ENCODE assay signal across 11 mouse cellular contexts in the genomic region with DNA sequence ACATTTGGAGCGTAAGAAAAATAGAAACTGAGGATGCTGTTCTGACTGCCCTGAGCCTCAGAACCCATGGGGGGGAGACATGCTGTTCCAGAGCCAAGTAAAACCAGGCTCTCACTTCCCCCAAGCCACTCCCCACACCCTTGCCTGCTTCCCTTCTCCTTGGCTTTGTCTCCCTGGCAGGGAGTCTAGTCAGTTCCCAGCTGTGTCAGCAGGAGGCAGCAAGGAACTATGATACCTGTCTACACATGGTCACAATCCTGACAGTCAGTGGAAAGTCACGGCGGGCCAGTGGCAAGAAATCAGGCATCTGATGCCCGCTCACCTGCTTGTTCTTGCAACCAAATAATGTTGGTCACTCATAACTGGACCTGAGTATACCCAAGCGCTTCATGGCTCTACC. TPM values are rescaled to one million over a fixed set of nuclear protein-coding genes. Genes with fewer than 3 reads are reported as not detected.
DNase-seq lines count a peak whose midpoint lies in the region; ATAC-seq and TF ChIP-seq lines count a peak whose summit lies in the region.
"Had no signal": no experiment of that assay in that cellular context is flagged by ENCODE, and none has a peak within 500 bp of the region (broad histone marks: within the 10 kb centered on the region; RNA-seq: fewer than 3 reads in every experiment).

No protein-coding gene starts in this region.

- no peak for DNase-seq in lung, adult 2 months
- no peak for DNase-seq in lung, postnatal 14 days
- peak; percentile 82 for DNase-seq in ZHBTc4 (ENCODE audit: low read depth, low spot score)
- DNase-seq in kidney, adult 18-20 months: peak; percentile 60
- peak; percentile 38 for DNase-seq in lung, postnatal 10 days
- no peak for DNase-seq in frontal cortex, postnatal 10 days (ENCODE audit: low spot score in 2 of 2)
- DNase-seq in right cerebral cortex, postnatal 4 days: no peak
- DNase-seq: right cerebral cortex, postnatal 25 days had no signal

- no peak for ATAC-seq in erythroid progenitor cell, adult 5-6 weeks (replicated peaks; ENCODE audit: low FRiP score, poor library complexity, severe bottlenecking)
- ATAC-seq: forebrain, embryonic 14.5 days; midbrain, embryonic 16.5 days had no signal

- H3K4me1 ChIP-seq in lung, adult 2 months (ENCODE audit: control insufficient read depth, insufficient read depth, low read length): no peaks in the 10 kb centered on the region

- 55% methylated on average over 5 of the region's 5 CpGs for WGBS in lung, adult 2 months

- no peak overlapping the region for H3K4me3 ChIP-seq in lung, adult 2 months (replicated peaks; ENCODE audit: extremely low read depth, low read depth, low read length)

- TF ChIP-seq CTCF in lung, adult 2 months (IDR thresholded peaks at IDR 0.05; ENCODE audit: insufficient read depth, low read length): peak; percentile 25; the same call in 1 of the 2 replicates

- no peak for TF ChIP-seq POLR2A in lung, adult 2 months (IDR thresholded peaks at IDR 0.05; ENCODE audit: borderline replicate concordance, extremely low read depth, low read depth, low read length)

RNA-seq across cellular contexts. Expression of a gene that starts 14.2 kb away (rescaled TPM):
- polyA plus RNA-seq in lung, adult 2 months (2012; rRNA removed): 22.4 and 25.1 TPM in 2 replicates
- total RNA-seq in erythroid progenitor cell, adult 5-6 weeks (2015; ENCODE audit: low replicate concordance): 12.6 and 14.4 TPM in 2 replicates
- total RNA-seq in erythroid progenitor cell, adult 5-6 weeks (2017; ENCODE audit: low replicate concordance): 4.2 and 6.5 TPM in 2 replicates

RNA-seq across cellular contexts. Expression of a gene that starts 16.0 kb away (rescaled TPM):
- polyA plus RNA-seq in lung, adult 2 months (2012; rRNA removed): 0.12 and 0.30 TPM in 2 replicates
- not detected in 2 replicates for total RNA-seq in erythroid progenitor cell, adult 5-6 weeks (2015; ENCODE audit: low replicate concordance)
- total RNA-seq in erythroid progenitor cell, adult 5-6 weeks (2017; ENCODE audit: low replicate concordance): not detected in 2 replicates

RNA-seq across cellular contexts. Expression of a gene that starts 24.7 kb away (rescaled TPM):
- 8.9 and 14.5 TPM in 2 replicates for polyA plus RNA-seq in lung, adult 2 months (2012; rRNA removed)
- total RNA-seq in erythroid progenitor cell, adult 5-6 weeks (2015; ENCODE audit: low replicate concordance): 3.4 and 6.5 TPM in 2 replicates
- 0.23 and 1.9 TPM in 2 replicates for total RNA-seq in erythroid progenitor cell, adult 5-6 weeks (2017; ENCODE audit: low replicate concordance)

RNA-seq across cellular contexts. Expression of a gene that starts 24.8 kb away (rescaled TPM):
- polyA plus RNA-seq in lung, adult 2 months (2012; rRNA removed): 0.17 and 0.38 TPM in 2 replicates
- total RNA-seq in erythroid progenitor cell, adult 5-6 weeks (2015; ENCODE audit: low replicate concordance): not detected in 2 replicates
- total RNA-seq in erythroid progenitor cell, adult 5-6 weeks (2017; ENCODE audit: low replicate concordance): not detected in 2 replicates

RNA-seq across cellular contexts. Expression of a gene that starts 31.6 kb away (rescaled TPM):
- polyA plus RNA-seq in lung, adult 2 months (2012; rRNA removed): 0.14 and 0.26 TPM in 2 replicates
- not detected in 2 replicates for total RNA-seq in erythroid progenitor cell, adult 5-6 weeks (2015; ENCODE audit: low replicate concordance)
- total RNA-seq in erythroid progenitor cell, adult 5-6 weeks (2017; ENCODE audit: low replicate concordance): not detected in 2 replicates

Comparison
In these comparisons a context has a peak if more than half of its experiments do, and no peak if none do; other contexts are left out.
1. DNase-seq: peak in ZHBTc4 (single experiment), kidney, adult 18-20 months (single experiment) and lung, postnatal 10 days (single experiment); none in lung, adult 2 months (single experiment), lung, postnatal 14 days (single experiment), frontal cortex, postnatal 10 days (0 of 2) and right cerebral cortex, postnatal 4 days (single experiment).